Mouse (Mus musculus) liver, embryonic 12.5 days (tissue): ENCODE measurements around the gene Bcl2l1. TPM values are rescaled to one million over a fixed set of nuclear protein-coding genes. Genes with fewer than 3 reads are reported as not detected.

Source experiments
- ATAC-seq: fragments of 200-750 bp; cut with Nextera tagmentation; 2 replicates; pipeline ENCODE4 v1.8.0; 2017; ENCODE audit warnings: moderate number of reproducible peaks, mild to moderate bottlenecking, moderate library complexity
- H3K27ac ChIP-seq: fragments of 300-500 bp; sonication (generic); 2 replicates; pipeline ENCODE4 v1.5.1; 2016; ENCODE audit warnings: mild to moderate bottlenecking
- H3K27me3 ChIP-seq: fragments of 300-500 bp; sonication (generic); replicated peaks from 2 replicates; pipeline ENCODE4 v1.6.1; 2016; ENCODE audit warnings: mild to moderate bottlenecking, moderate library complexity
- H3K36me3 ChIP-seq: fragments of 300-500 bp; sonication (generic); 2 replicates; pipeline ENCODE4 v1.6.1; 2016; ENCODE audit warnings: mild to moderate bottlenecking, moderate library complexity
- H3K4me1 ChIP-seq: fragments of 300-500 bp; sonication (generic); 2 replicates; pipeline ENCODE4 v1.6.1; 2016
- H3K4me2 ChIP-seq: fragments of 300-500 bp; sonication (generic); 2 replicates; pipeline ENCODE4 v1.6.1; 2016; ENCODE audit warnings: mild to moderate bottlenecking, moderate library complexity
- H3K4me3 ChIP-seq: fragments of 300-500 bp; sonication (generic); 2 replicates; pipeline ENCODE4 v1.5.1; 2016; ENCODE audit warnings: mild to moderate bottlenecking, moderate library complexity
- H3K9ac ChIP-seq: fragments of 300-500 bp; sonication (generic); 2 replicates; pipeline ENCODE4 v1.6.1; 2016; ENCODE audit warnings: mild to moderate bottlenecking, moderate library complexity
- H3K9me3 ChIP-seq: fragments of 300-500 bp; sonication (generic); replicated peaks from 2 replicates; pipeline ENCODE4 v1.6.1; 2016; ENCODE audit warnings: mild to moderate bottlenecking, moderate library complexity
- WGBS: fragments of 180-500 bp; shearing (Covaris S2); methylation state at CpG from one replicate; pipeline ENCODE4 v1.1.7; 2016; ENCODE audit not compliant: insufficient replicate concordance; 5-methylcytosine and 5-hydroxymethylcytosine counted together
- polyA plus RNA-seq: library from polyadenylated mRNA; unstranded; fragments of >200 nt; fragmentation: Nextera tagmentation; extraction: Ambion mirVana; gene quantifications from 2 replicates; pipeline ENCODE4 v1.2.1, GENCODE M21; 2016

Gene Bcl2l1
- polyA plus RNA-seq, 1 experiment from 2014 or later, result 127 TPM

- H3K9me3 ChIP-seq, result no peaks in the 10 kb centered on the region
- 0 out of 2 replicates have a peak overlapping the region, but pooled peaks have one; percentile 13 for H3K9ac ChIP-seq
- H3K4me1 ChIP-seq, result peaks cover 82% of the 10 kb centered on the region
- peak overlapping the region; percentile 99 for H3K27ac ChIP-seq
- no peaks in the 10 kb centered on the region for H3K27me3 ChIP-seq
- no peak overlapping the region for H3K4me3 ChIP-seq
- 68% methylated on average over 9 of the region's 9 CpGs for WGBS
- peak overlapping the region; percentile 5; the same call in 1 of the 2 replicates for H3K4me2 ChIP-seq
- no peak for ATAC-seq
- peaks cover 30% of the 10 kb centered on the region for H3K36me3 ChIP-seq
These were observed 37.2 kb downstream of the Bcl2l1 start for GRCm38 (mm10) chr2:152794281-152794827.

- Histone ChIP-seq H3K27me3 (no peaks in the 10 kb centered on the region), H3K4me3 (no peak overlapping the region), H3K4me2 (no peak overlapping the region), H3K27ac (peak overlapping the region; percentile 99), H3K4me1 (peaks cover 92% of the 10 kb centered on the region), H3K36me3 (peaks cover 27% of the 10 kb centered on the region), H3K9me3 (no peaks in the 10 kb centered on the region), H3K9ac (peak overlapping the region; percentile 14; the same call in 1 of the 2 replicates)
- 65% methylated on average over 5 of the region's 5 CpGs for WGBS
- no peak for ATAC-seq
These were observed 38.1 kb downstream of the Bcl2l1 start for GRCm38 (mm10) chr2:152793381-152793780.

- H3K9ac ChIP-seq, result peak overlapping the region; percentile 33; the same call in 1 of the 2 replicates
- H3K4me3 ChIP-seq, result no peak overlapping the region
- no peak for ATAC-seq
- no peak overlapping the region for H3K4me2 ChIP-seq
- no peaks in the 10 kb centered on the region for H3K27me3 ChIP-seq
- 43% methylated on average over 2 of the region's 2 CpGs for WGBS
- H3K27ac ChIP-seq, result peak overlapping the region; percentile 99
- peaks cover 25% of the 10 kb centered on the region for H3K36me3 ChIP-seq
- H3K9me3 ChIP-seq, result no peaks in the 10 kb centered on the region
- H3K4me1 ChIP-seq, result peaks cover 96% of the 10 kb centered on the region
These were observed 39.1 kb downstream of the Bcl2l1 start for GRCm38 (mm10) chr2:152792461-152792860.

GRCm38 (mm10) chr2:152789591-152789999 lies 41.9 kb downstream of the Bcl2l1 start:
- peak overlapping the region; percentile 99 for H3K27ac ChIP-seq
- peaks cover 27% of the 10 kb centered on the region for H3K36me3 ChIP-seq
- peaks cover 99% of the 10 kb centered on the region for H3K4me1 ChIP-seq
- H3K4me3 ChIP-seq, result peak overlapping the region; percentile 48
- WGBS, result 5% methylated on average over 4 of the region's 4 CpGs
- H3K9me3 ChIP-seq, result no peaks in the 10 kb centered on the region
- ATAC-seq, result peak; percentile 90
- H3K27me3 ChIP-seq, result no peaks in the 10 kb centered on the region
- H3K9ac ChIP-seq, result peak overlapping the region; percentile 79
- peak overlapping the region; percentile 86 for H3K4me2 ChIP-seq

- Histone ChIP-seq H3K36me3 (peaks cover 27% of the 10 kb centered on the region), H3K9ac (peak overlapping the region; percentile 79), H3K4me3 (peak overlapping the region; percentile 48), H3K27me3 (no peaks in the 10 kb centered on the region), H3K27ac (peak overlapping the region; percentile 99), H3K9me3 (no peaks in the 10 kb centered on the region), H3K4me1 (peaks cover 99% of the 10 kb centered on the region), H3K4me2 (peak overlapping the region; percentile 86)
- WGBS, result 14% methylated on average over 6 of the region's 6 CpGs
- ATAC-seq, result peak; percentile 91
These were observed 42.6 kb downstream of the Bcl2l1 start for GRCm38 (mm10) chr2:152788892-152789421.

GRCm38 (mm10) chr2:152787543-152787942 lies 44.0 kb downstream of the Bcl2l1 start:
- peak overlapping the region; percentile 99 for H3K27ac ChIP-seq
- no peaks in the 10 kb centered on the region for H3K9me3 ChIP-seq
- H3K4me2 ChIP-seq, result peak overlapping the region; percentile 86
- H3K36me3 ChIP-seq, result peaks cover 27% of the 10 kb centered on the region
- peak overlapping the region; percentile 79 for H3K9ac ChIP-seq
- WGBS, result 68% methylated on average over 6 of the region's 6 CpGs
- H3K4me1 ChIP-seq, result peaks cover 99% of the 10 kb centered on the region
- no peak for ATAC-seq
- H3K27me3 ChIP-seq, result no peaks in the 10 kb centered on the region
- H3K4me3 ChIP-seq, result no peak overlapping the region

- no peak overlapping the region for H3K4me3 ChIP-seq
- 79% methylated on average over 2 of the region's 2 CpGs for WGBS
- peak overlapping the region; percentile 99 for H3K27ac ChIP-seq
- no peaks in the 10 kb centered on the region for H3K9me3 ChIP-seq
- H3K27me3 ChIP-seq, result no peaks in the 10 kb centered on the region
- ATAC-seq, result no peak
- H3K4me2 ChIP-seq, result peak overlapping the region; percentile 86; the same call in 1 of the 2 replicates
- peak overlapping the region; percentile 79 for H3K9ac ChIP-seq
- H3K4me1 ChIP-seq, result peaks cover 99% of the 10 kb centered on the region
- peaks cover 30% of the 10 kb centered on the region for H3K36me3 ChIP-seq
These were observed 44.4 kb downstream of the Bcl2l1 start for GRCm38 (mm10) chr2:152787136-152787535.

- Histone ChIP-seq H3K4me2 (peak overlapping the region; percentile 58), H3K36me3 (peaks cover 34% of the 10 kb centered on the region), H3K27me3 (no peaks in the 10 kb centered on the region), H3K4me1 (peaks cover 98% of the 10 kb centered on the region), H3K4me3 (peak overlapping the region; percentile 29; the same call in 1 of the 2 replicates), H3K9me3 (no peaks in the 10 kb centered on the region), H3K9ac (peak overlapping the region; percentile 69), H3K27ac (peak overlapping the region; percentile 88)
- 34% methylated on average over 18 of the region's 18 CpGs for WGBS
- 0 out of 2 replicates have a peak, but pooled peaks have one; percentile 0 for ATAC-seq
These were observed 45.8 kb downstream of the Bcl2l1 start for GRCm38 (mm10) chr2:152785446-152786350.

- no peak overlapping the region for H3K9ac ChIP-seq
- peaks cover 98% of the 10 kb centered on the region for H3K4me1 ChIP-seq
- H3K27ac ChIP-seq, result peak overlapping the region; percentile 88
- H3K4me3 ChIP-seq, result no peak overlapping the region
- H3K27me3 ChIP-seq, result no peaks in the 10 kb centered on the region
- ATAC-seq, result no peak
- no peak overlapping the region for H3K4me2 ChIP-seq
- no peaks in the 10 kb centered on the region for H3K9me3 ChIP-seq
- 85% methylated on average over 8 of the region's 8 CpGs for WGBS
- H3K36me3 ChIP-seq, result peaks cover 39% of the 10 kb centered on the region
These were observed 46.9 kb downstream of the Bcl2l1 start for GRCm38 (mm10) chr2:152784640-152785039.

GRCm38 (mm10) chr2:152783241-152783640 lies 48.3 kb downstream of the Bcl2l1 start:
- Histone ChIP-seq H3K27me3 (no peaks in the 10 kb centered on the region), H3K36me3 (peaks cover 49% of the 10 kb centered on the region), H3K9ac (0 out of 2 replicates have a peak overlapping the region, but pooled peaks have one; percentile 37), H3K4me2 (no peak overlapping the region), H3K27ac (peak overlapping the region; percentile 23), H3K9me3 (no peaks in the 10 kb centered on the region), H3K4me3 (no peak overlapping the region), H3K4me1 (peaks cover 94% of the 10 kb centered on the region)
- ATAC-seq, result no peak
- 82% methylated on average over 5 of the region's 5 CpGs for WGBS

- Histone ChIP-seq H3K4me1 (peaks cover 88% of the 10 kb centered on the region), H3K27ac (peak overlapping the region; percentile 23), H3K9me3 (no peaks in the 10 kb centered on the region), H3K27me3 (no peaks in the 10 kb centered on the region), H3K4me3 (no peak overlapping the region), H3K36me3 (peaks cover 50% of the 10 kb centered on the region), H3K4me2 (no peak overlapping the region), H3K9ac (peak overlapping the region; percentile 37; the same call in 1 of the 2 replicates)
- ATAC-seq, result no peak
- WGBS, result 37% methylated on average over 5 of the region's 5 CpGs
These were observed 48.9 kb downstream of the Bcl2l1 start for GRCm38 (mm10) chr2:152782656-152783055.
